Mouse (Mus musculus): ENCODE measurements around the gene Tarm1. TPM values are rescaled to one million over a fixed set of nuclear protein-coding genes. Genes with fewer than 3 reads are reported as not detected.

The Tarm1 gene
- polyA plus RNA-seq (2012; fragmentation: generic; extraction: Trizol): 0.04 TPM

DNA sequence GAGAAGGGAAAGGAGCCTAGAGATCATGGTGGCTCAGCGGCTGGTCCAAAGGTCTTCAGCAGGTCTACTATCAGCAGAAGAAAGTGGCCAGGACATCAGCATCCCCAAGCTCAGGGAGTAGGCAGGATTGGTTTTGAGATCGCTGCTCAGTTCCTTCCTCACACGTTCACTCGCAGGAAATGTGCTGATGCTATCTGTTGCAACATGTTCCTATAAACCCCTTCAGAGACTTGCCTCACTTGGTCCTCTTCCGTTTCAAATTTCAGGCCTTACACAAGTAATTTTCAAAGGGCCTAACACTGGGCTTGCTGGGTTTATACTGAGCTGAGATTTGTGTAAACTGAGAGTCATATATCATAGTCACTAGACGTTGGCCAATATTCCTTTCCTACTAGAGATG is at the start of gene Tarm1:
Gene Tarm1, minus strand, starts transcription at position 186 of the 400 bp plus-strand sequence.
- Histone ChIP-seq H3ac (ENCODE audit: control insufficient read depth, insufficient read length) (no peak within 1 kb of the TSS), H3K27me3 (ENCODE audit: control insufficient read depth, insufficient read depth, insufficient read length) (no peaks in the 10 kb centered on the region), H3K79me2 (ENCODE audit: control insufficient read depth, insufficient read depth) (no peaks in the 10 kb centered on the region), H3K36me3 (ENCODE audit: control insufficient read depth, insufficient read depth) (no peaks in the 10 kb centered on the region), H3K4me2 (ENCODE audit: low read depth) (no peak within 1 kb of the TSS), H3K4me3 (no peak within 1 kb of the TSS)
- no peak for TF ChIP-seq POLR2AphosphoS2 (IDR thresholded peaks at IDR 0.05; ENCODE audit: insufficient read length, low read depth)

- Histone ChIP-seq H3ac (ENCODE audit: control insufficient read depth, insufficient read length) (no peak overlapping the region), H3K4me3 (no peak overlapping the region), H3K27me3 (ENCODE audit: control insufficient read depth, insufficient read depth, insufficient read length) (no peaks in the 10 kb centered on the region), H3K4me2 (ENCODE audit: low read depth) (no peak overlapping the region), H3K79me2 (ENCODE audit: control insufficient read depth, insufficient read depth) (no peaks in the 10 kb centered on the region), H3K36me3 (ENCODE audit: control insufficient read depth, insufficient read depth) (no peaks in the 10 kb centered on the region)
- TF ChIP-seq MYOG (IDR thresholded peaks at IDR 0.05; ENCODE audit: control insufficient read depth in 1 of 3, insufficient read depth in 1 of 3, insufficient read length in 2 of 3, low read depth in 2 of 3) (no peak), E2F4 (IDR thresholded peaks at IDR 0.05; ENCODE audit: insufficient read depth) (no peak), USF1 (IDR thresholded peaks at IDR 0.05; ENCODE audit: low read depth) (no peak), TCF12 (IDR thresholded peaks at IDR 0.05; ENCODE audit: insufficient read depth, poor library complexity, severe bottlenecking) (no peak), MYOD1 (IDR thresholded peaks at IDR 0.05; ENCODE audit: control insufficient read depth in 1 of 3, insufficient read length in 2 of 3, low read depth in 2 of 3) (no peak)
Observed at GRCm38 (mm10) chr7:3505913-3506312, 3.5 kb upstream of the Tarm1 start.

GRCm38 (mm10) chr7:3500406-3500805 is 2.0 kb downstream of the Tarm1 start:
- no peak for TF ChIP-seq TCF3 (IDR thresholded peaks at IDR 0.05; ENCODE audit: insufficient read length, low read depth)
- no peak for TF ChIP-seq USF1 (IDR thresholded peaks at IDR 0.05; ENCODE audit: low read depth)
- TF ChIP-seq POLR2A (IDR thresholded peaks at IDR 0.05; ENCODE audit: insufficient read length, low read depth): no peak
- TF ChIP-seq REST (IDR thresholded peaks at IDR 0.05; ENCODE audit: insufficient read depth, insufficient read length): no peak
- TF ChIP-seq MYOG (IDR thresholded peaks at IDR 0.05; ENCODE audit: control insufficient read depth in 1 of 3, insufficient read depth in 1 of 3, insufficient read length in 2 of 3, low read depth in 2 of 3): no peak
- no peak for TF ChIP-seq TCF12 (IDR thresholded peaks at IDR 0.05; ENCODE audit: insufficient read depth, poor library complexity, severe bottlenecking)
- TF ChIP-seq CEBPB (IDR thresholded peaks at IDR 0.05; ENCODE audit: insufficient read depth, poor library complexity, severe bottlenecking): no peak
- no peak for TF ChIP-seq SRF (IDR thresholded peaks at IDR 0.05; ENCODE audit: control insufficient read depth, insufficient read length, low read depth)
- Histone ChIP-seq H3K4me3 (no peak overlapping the region), H3K79me2 (ENCODE audit: control insufficient read depth, insufficient read depth) (no peaks in the 10 kb centered on the region), H3ac (ENCODE audit: control insufficient read depth, insufficient read length) (no peak overlapping the region), H3K4me2 (ENCODE audit: low read depth) (no peak overlapping the region), H3K27me3 (ENCODE audit: control insufficient read depth, insufficient read depth, insufficient read length) (no peaks in the 10 kb centered on the region), H3K36me3 (ENCODE audit: control insufficient read depth, insufficient read depth) (no peaks in the 10 kb centered on the region)

- H3K79me2 ChIP-seq (ENCODE audit: control insufficient read depth, insufficient read depth): no peaks in the 10 kb centered on the region
- no peak overlapping the region for H3ac ChIP-seq (ENCODE audit: control insufficient read depth, insufficient read length)
- no peaks in the 10 kb centered on the region for H3K36me3 ChIP-seq (ENCODE audit: control insufficient read depth, insufficient read depth)
- no peak overlapping the region for H3K4me2 ChIP-seq (ENCODE audit: low read depth)
- H3K27me3 ChIP-seq (ENCODE audit: control insufficient read depth, insufficient read depth, insufficient read length): no peaks in the 10 kb centered on the region
- no peak overlapping the region for H3K4me3 ChIP-seq
- no peak for TF ChIP-seq USF1 (IDR thresholded peaks at IDR 0.05; ENCODE audit: low read depth)
- no peak for TF ChIP-seq REST (IDR thresholded peaks at IDR 0.05; ENCODE audit: insufficient read depth, insufficient read length)
- TF ChIP-seq SRF (IDR thresholded peaks at IDR 0.05; ENCODE audit: control insufficient read depth, insufficient read length, low read depth): no peak
- no peak for TF ChIP-seq MAX (IDR thresholded peaks at IDR 0.05; ENCODE audit: low read depth)
- no peak for TF ChIP-seq MYOG (IDR thresholded peaks at IDR 0.05; ENCODE audit: control insufficient read depth in 1 of 3, insufficient read depth in 1 of 3, insufficient read length in 2 of 3, low read depth in 2 of 3)
- TF ChIP-seq POLR2AphosphoS2 (IDR thresholded peaks at IDR 0.05; ENCODE audit: insufficient read length, low read depth): no peak
- no peak for TF ChIP-seq E2F4 (IDR thresholded peaks at IDR 0.05; ENCODE audit: insufficient read depth)
- TF ChIP-seq TCF12 (IDR thresholded peaks at IDR 0.05; ENCODE audit: insufficient read depth, poor library complexity, severe bottlenecking): no peak
- TF ChIP-seq MYOD1 (IDR thresholded peaks at IDR 0.05; ENCODE audit: control insufficient read depth in 1 of 3, insufficient read length in 2 of 3, low read depth in 2 of 3): no peak
Observed at GRCm38 (mm10) chr7:3481948-3482608, 20.3 kb downstream of the Tarm1 start.

DNA sequence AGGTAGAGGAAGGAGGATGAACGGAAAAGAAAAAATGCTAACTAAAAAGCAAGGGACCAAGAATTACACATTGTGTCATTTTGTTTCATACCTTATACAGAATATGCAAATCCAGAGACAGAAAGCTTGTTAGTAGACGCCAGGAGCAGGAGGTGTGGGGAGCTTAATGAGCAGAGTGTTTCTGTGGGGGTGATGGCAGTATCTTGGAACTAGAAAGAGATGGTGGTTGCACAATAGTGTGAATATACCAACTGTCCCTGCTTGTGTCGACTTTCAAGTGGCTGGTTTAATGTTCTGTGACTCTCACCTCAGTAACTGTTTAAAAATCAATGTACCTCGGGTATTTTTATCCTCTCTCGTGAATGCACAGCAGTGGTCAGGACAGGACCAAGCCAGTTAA is 25.7 kb downstream of the Tarm1 start:
- H3K4me3 ChIP-seq: no peak overlapping the region
- no peak overlapping the region for H3K4me2 ChIP-seq (ENCODE audit: low read depth)
- no peaks in the 10 kb centered on the region for H3K36me3 ChIP-seq (ENCODE audit: control insufficient read depth, insufficient read depth)
- no peak for TF ChIP-seq SRF (IDR thresholded peaks at IDR 0.05; ENCODE audit: control insufficient read depth, insufficient read length, low read depth)
- TF ChIP-seq E2F4 (IDR thresholded peaks at IDR 0.05; ENCODE audit: insufficient read depth): no peak
- no peak for TF ChIP-seq POLR2AphosphoS2 (IDR thresholded peaks at IDR 0.05; ENCODE audit: insufficient read length, low read depth)
- H3K27me3 ChIP-seq (ENCODE audit: control insufficient read depth, insufficient read depth, insufficient read length): no peaks in the 10 kb centered on the region
- H3K79me2 ChIP-seq (ENCODE audit: control insufficient read depth, insufficient read depth): no peaks in the 10 kb centered on the region
- no peak overlapping the region for H3ac ChIP-seq (ENCODE audit: control insufficient read depth, insufficient read length)
